Mouse (Mus musculus): ENCODE measurements around the gene Lypd6b. TPM values are rescaled to one million over a fixed set of nuclear protein-coding genes. Genes with fewer than 3 reads are reported as not detected.

Gene Lypd6b
- polyA plus RNA-seq (2015; fragmentation: Nextera tagmentation; extraction: Ambion mirVana): 8.2 and 8.9 TPM in 2 replicates

DNA sequence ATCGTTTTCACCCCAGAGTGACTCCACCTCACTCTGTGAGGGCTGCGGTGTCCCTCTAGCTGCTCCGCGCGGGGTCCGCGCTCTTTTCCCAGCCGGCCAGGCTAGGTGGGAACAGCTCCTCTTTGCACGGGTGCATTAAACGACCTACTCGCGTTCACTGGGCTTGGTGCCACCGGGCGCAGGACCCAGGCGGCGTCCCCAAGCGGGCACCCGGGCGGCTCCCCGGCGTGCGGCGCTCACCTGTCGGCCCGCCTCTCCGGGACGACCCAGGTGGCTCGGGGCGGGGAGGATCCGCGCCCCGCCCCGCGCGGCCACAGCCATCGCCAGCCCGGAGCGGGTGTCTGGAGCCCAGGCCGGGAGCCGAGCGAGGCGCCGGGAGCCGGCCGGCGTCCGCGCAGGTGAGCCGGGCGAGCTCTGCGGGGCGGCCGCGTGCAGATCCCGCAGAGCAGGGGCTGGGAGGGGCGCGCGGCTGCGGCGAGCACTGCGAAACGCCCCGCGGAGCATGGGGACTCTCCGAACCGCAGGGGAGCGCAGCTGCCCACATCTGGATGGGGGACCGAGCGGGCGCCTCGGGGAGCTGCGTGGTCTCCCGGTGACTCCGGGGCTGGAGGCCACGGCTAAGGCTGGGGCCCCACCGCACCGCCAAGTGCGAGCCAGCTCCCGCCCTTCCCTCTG lies at the start of gene Lypd6b:
Gene Lypd6b (plus strand): TSS at position 313 of the 675 bp plus-strand sequence.
- no peak for DNase-seq (ENCODE audit: low spot score)
- Histone ChIP-seq H3K4me2 (ENCODE audit: low read length) (peak within 1 kb of the TSS; percentile 92), H3K9ac (ENCODE audit: low read depth, low read length) (peak within 1 kb of the TSS; percentile 50), H3K27me3 (ENCODE audit: insufficient read depth, low read length) (peaks cover 4% of the 10 kb centered on the region; the same call in 1 of the 2 replicates), H3K4me1 (replicated peaks; ENCODE audit: insufficient read depth, low read length) (0 out of 2 replicates have a peak, but pooled peaks cover 4% of the 10 kb centered on the region), H3K9me3 (replicated peaks; ENCODE audit: low read length) (no peaks in the 10 kb centered on the region), H3K36me3 (ENCODE audit: insufficient read depth, low read length) (no peaks in the 10 kb centered on the region), H3K4me3 (replicated peaks; ENCODE audit: low read depth, low read length) (peak within 1 kb of the TSS; percentile 56), H3K27ac (no peak within 1 kb of the TSS)
- WGBS: under 1% methylated on average over 62 of the region's 79 CpGs
- ATAC-seq (replicated peaks; ENCODE audit: low FRiP score, low read depth): peak; percentile 79
- TF ChIP-seq CTCF (IDR thresholded peaks at IDR 0.05; ENCODE audit: low read depth): no peak

DNA sequence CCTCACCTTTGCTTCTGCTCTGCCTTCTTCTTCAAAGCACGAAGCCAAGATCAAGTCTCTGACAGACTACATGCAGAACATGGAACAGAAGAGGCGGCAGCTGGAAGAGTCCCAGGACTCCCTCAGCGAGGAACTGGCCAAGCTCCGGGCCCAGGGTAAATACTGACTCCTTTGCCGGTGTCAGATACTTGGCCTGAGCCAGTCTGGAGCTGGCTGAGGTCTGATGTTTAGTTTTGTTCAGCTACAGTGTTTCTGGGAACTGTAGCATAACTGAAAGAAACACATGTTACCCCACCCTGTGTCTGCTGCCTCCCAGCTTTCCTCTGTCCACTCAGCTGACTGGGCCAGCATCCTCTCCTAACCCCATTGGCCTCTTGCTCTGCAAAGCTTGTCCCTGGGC lies 48.4 kb upstream of the Lypd6b start:
- Histone ChIP-seq H3K27ac (no peak overlapping the region), H3K9me3 (replicated peaks; ENCODE audit: low read length) (no peaks in the 10 kb centered on the region), H3K27me3 (ENCODE audit: insufficient read depth, low read length) (no peaks in the 10 kb centered on the region), H3K9ac (ENCODE audit: low read depth, low read length) (no peak overlapping the region), H3K4me3 (replicated peaks; ENCODE audit: low read depth, low read length) (no peak overlapping the region), H3K36me3 (ENCODE audit: insufficient read depth, low read length) (no peaks in the 10 kb centered on the region), H3K4me1 (replicated peaks; ENCODE audit: insufficient read depth, low read length) (peaks cover 12% of the 10 kb centered on the region; the same call in 1 of the 2 replicates), H3K4me2 (ENCODE audit: low read length) (no peak overlapping the region)
- WGBS: 69% methylated on average over 5 of the region's 5 CpGs
- ATAC-seq (replicated peaks; ENCODE audit: low FRiP score, low read depth): no peak
- DNase-seq (ENCODE audit: low spot score): no peak
- no peak for TF ChIP-seq CTCF (IDR thresholded peaks at IDR 0.05; ENCODE audit: low read depth)

GRCm38 (mm10) chr2:49741026-49741425 lies 46.5 kb upstream of the Lypd6b start:
- Histone ChIP-seq H3K4me1 (replicated peaks; ENCODE audit: insufficient read depth, low read length) (peaks cover 20% of the 10 kb centered on the region; the same call in 1 of the 2 replicates), H3K36me3 (ENCODE audit: insufficient read depth, low read length) (no peaks in the 10 kb centered on the region), H3K4me2 (ENCODE audit: low read length) (no peak overlapping the region), H3K4me3 (replicated peaks; ENCODE audit: low read depth, low read length) (no peak overlapping the region), H3K27me3 (ENCODE audit: insufficient read depth, low read length) (no peaks in the 10 kb centered on the region), H3K27ac (no peak overlapping the region), H3K9me3 (replicated peaks; ENCODE audit: low read length) (no peaks in the 10 kb centered on the region), H3K9ac (ENCODE audit: low read depth, low read length) (no peak overlapping the region)
- 58% methylated on average over 6 of the region's 6 CpGs for WGBS
- TF ChIP-seq CTCF (IDR thresholded peaks at IDR 0.05; ENCODE audit: low read depth): no peak
- DNase-seq (ENCODE audit: low spot score) (no peak), ATAC-seq (replicated peaks; ENCODE audit: low FRiP score, low read depth) (no peak)

DNA sequence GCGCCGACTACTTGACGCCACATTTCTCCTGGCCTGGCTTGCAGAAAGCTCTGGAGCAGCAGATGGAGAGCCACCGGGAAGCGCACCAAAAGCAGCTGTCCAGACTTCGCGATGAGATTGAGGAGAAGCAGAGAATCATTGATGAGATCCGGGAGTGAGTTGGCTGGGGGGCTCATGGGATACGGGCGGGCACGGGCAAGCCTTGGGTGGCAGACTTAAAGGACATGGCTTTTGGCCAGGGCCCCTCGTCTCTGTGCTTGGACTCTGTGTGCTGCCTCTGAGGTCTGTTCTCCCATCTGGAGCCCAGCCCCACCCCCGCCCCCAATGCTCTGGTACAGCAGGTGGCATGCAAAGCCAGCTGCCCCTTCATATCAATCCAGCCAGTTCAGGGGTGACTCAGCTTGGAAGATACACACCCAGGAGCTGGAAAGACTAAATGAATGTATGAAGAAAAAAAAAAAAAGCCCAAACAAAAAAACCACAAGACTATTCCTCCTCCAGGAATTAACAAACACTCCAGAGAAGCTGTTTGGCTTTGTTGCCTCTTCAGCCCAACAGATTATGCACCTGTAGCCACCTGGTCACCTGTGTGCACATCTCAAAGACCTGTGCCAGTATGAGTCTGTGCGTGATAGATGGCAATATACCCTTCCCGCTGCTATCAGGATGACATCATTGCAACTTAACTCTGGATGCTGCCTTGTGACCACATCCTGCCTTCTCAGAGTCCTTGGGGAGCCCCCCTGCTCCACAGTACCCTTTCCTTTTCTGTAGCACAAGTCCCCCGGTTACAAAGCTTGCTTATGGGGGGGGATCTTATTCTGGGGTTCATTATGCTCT lies 45.4 kb upstream of the Lypd6b start:
- 70% methylated on average over 16 of the region's 16 CpGs for WGBS
- H3K9ac ChIP-seq (ENCODE audit: low read depth, low read length): no peak overlapping the region
- peaks cover 20% of the 10 kb centered on the region; the same call in 1 of the 2 replicates for H3K4me1 ChIP-seq (replicated peaks; ENCODE audit: insufficient read depth, low read length)
- no peak overlapping the region for H3K4me2 ChIP-seq (ENCODE audit: low read length)
- no peak overlapping the region for H3K27ac ChIP-seq
- ATAC-seq (replicated peaks; ENCODE audit: low FRiP score, low read depth) (no peak), DNase-seq (ENCODE audit: low spot score) (no peak)
- H3K4me3 ChIP-seq (replicated peaks; ENCODE audit: low read depth, low read length): no peak overlapping the region
- H3K9me3 ChIP-seq (replicated peaks; ENCODE audit: low read length): no peaks in the 10 kb centered on the region
- no peaks in the 10 kb centered on the region for H3K27me3 ChIP-seq (ENCODE audit: insufficient read depth, low read length)
- no peak for TF ChIP-seq CTCF (IDR thresholded peaks at IDR 0.05; ENCODE audit: low read depth)
- H3K36me3 ChIP-seq (ENCODE audit: insufficient read depth, low read length): no peaks in the 10 kb centered on the region

DNA sequence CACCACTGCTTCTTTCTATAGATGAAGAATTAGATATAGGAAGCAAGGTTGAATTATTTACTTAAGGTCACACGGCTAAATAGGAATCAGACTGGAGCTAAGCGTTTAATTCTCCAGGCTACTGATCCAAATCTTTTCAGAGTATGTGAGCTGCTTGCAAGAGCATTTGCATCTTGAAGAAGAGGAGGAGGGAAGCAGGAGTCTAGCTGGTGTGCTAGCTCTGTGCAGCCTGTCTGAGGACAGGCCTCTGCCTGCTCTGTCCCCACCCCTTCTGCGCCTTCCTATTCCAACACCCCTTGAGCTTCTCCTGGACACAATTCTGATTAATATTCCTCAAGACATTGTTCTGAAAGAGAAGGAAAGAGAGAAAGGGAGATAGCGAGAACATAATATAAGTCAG lies 44.6 kb upstream of the Lypd6b start:
- Histone ChIP-seq H3K9ac (ENCODE audit: low read depth, low read length) (no peak overlapping the region), H3K36me3 (ENCODE audit: insufficient read depth, low read length) (no peaks in the 10 kb centered on the region), H3K4me1 (replicated peaks; ENCODE audit: insufficient read depth, low read length) (peaks cover 20% of the 10 kb centered on the region; the same call in 1 of the 2 replicates), H3K4me2 (ENCODE audit: low read length) (no peak overlapping the region), H3K27me3 (ENCODE audit: insufficient read depth, low read length) (no peaks in the 10 kb centered on the region), H3K4me3 (replicated peaks; ENCODE audit: low read depth, low read length) (no peak overlapping the region), H3K9me3 (replicated peaks; ENCODE audit: low read length) (no peaks in the 10 kb centered on the region), H3K27ac (0 out of 2 replicates have a peak overlapping the region, but pooled peaks have one; percentile 2)
- ATAC-seq (replicated peaks; ENCODE audit: low FRiP score, low read depth) (no peak), DNase-seq (ENCODE audit: low spot score) (no peak)
- WGBS: 61% methylated on average over 4 of the region's 4 CpGs
- no peak for TF ChIP-seq CTCF (IDR thresholded peaks at IDR 0.05; ENCODE audit: low read depth)

GRCm38 (mm10) chr2:49743775-49744174 lies 43.7 kb upstream of the Lypd6b start:
- H3K27ac ChIP-seq: peak overlapping the region; percentile 13; the same call in 1 of the 2 replicates
- H3K27me3 ChIP-seq (ENCODE audit: insufficient read depth, low read length): no peaks in the 10 kb centered on the region
- ATAC-seq (replicated peaks; ENCODE audit: low FRiP score, low read depth): no peak

More at GRCm38 (mm10) chr2:49743775-49744174, 43.7 kb upstream of the Lypd6b start:
- Histone ChIP-seq H3K9ac (ENCODE audit: low read depth, low read length) (no peak overlapping the region), H3K36me3 (ENCODE audit: insufficient read depth, low read length) (no peaks in the 10 kb centered on the region), H3K4me1 (replicated peaks; ENCODE audit: insufficient read depth, low read length) (peaks cover 20% of the 10 kb centered on the region; the same call in 1 of the 2 replicates), H3K4me3 (replicated peaks; ENCODE audit: low read depth, low read length) (no peak overlapping the region; the same call in 1 of the 2 replicates), H3K4me2 (ENCODE audit: low read length) (peak overlapping the region; percentile 39), H3K9me3 (replicated peaks; ENCODE audit: low read length) (no peaks in the 10 kb centered on the region)
- DNase-seq (ENCODE audit: low spot score): no peak
- no peak for TF ChIP-seq CTCF (IDR thresholded peaks at IDR 0.05; ENCODE audit: low read depth)
- WGBS: 19% methylated on average over 6 of the region's 6 CpGs
